Mouse (Mus musculus) kidney, postnatal 10 days (tissue): ENCODE data around the gene Ywhah.
A peak's percentile ranks its signal among the peaks of the same experiment; 100 is the strongest.

Experiments used
- DNase-seq: peaks from one replicate; pipeline ENCODE4 v3.0.0; 2021; ENCODE audit warnings: mixed read lengths

Gene Ywhah

GRCm38 (mm10) chr5:33018561-33019425 is at the start of gene Ywhah:
TSS of gene Ywhah (plus strand) at chr5:33018816.
- peak; percentile 98 for DNase-seq

GRCm38 (mm10) chr5:32976541-32976940 is 42.1 kb upstream of the Ywhah start:
- no peak for DNase-seq

- no peak for DNase-seq
Observed at GRCm38 (mm10) chr5:32977179-32977578, 41.4 kb upstream of the Ywhah start.

DNA sequence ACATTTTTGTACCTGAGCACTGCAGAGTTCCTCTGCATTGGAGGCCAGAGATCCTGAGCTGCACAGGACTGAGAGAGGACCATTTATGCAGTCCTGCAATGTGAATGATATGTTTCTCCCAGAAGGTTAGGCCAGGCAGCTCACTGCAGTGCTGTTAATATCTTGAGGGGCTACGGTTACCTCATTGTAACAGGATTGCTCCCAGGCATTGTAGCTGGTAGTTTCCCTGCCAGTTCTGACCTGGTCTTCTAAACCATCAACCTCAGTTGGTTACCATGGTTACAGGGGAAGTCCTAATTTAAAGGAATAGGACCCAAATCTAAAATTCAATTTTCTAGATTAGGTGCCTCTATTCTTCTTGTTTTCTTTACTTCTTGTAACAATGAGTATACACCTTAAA is 33.2 kb upstream of the Ywhah start:
- no peak for DNase-seq

GRCm38 (mm10) chr5:32987873-32988272 is 30.7 kb upstream of the Ywhah start:
- no peak for DNase-seq

DNA sequence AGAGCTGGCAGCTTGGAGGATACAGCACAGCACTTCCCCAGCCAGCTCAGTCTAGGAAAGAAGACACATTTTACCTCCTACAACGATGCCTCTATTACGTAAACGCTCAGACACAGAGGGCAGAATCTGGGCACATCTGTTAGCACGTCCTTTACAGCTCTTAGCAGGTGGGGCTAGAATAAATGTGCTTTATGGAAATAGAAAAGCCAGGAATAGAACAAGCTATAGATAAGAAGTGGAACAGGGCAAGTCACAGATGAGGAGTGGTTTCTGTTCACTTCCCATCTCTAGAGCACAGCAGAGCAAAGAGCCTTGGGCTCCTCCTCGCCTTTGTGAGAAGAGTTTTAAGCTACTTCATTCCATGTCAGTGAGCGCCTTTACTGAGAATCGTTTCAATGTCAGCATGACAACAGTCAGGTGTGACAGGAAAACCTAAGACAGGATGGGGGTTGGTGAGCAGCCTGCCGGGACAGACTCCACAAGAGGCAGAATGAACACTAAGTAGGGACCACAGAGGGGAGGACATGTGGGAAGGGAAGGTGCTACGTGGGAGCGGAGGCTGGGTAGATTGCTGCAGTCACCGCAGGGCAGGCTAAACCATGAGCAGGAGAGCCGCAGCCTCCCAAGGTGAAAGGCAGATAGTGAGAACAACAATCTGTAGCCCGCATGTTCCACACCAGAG is 28.5 kb upstream of the Ywhah start:
- no peak for DNase-seq

GRCm38 (mm10) chr5:32991152-32991551 is 27.5 kb upstream of the Ywhah start:
- DNase-seq: peak; percentile 53

DNA sequence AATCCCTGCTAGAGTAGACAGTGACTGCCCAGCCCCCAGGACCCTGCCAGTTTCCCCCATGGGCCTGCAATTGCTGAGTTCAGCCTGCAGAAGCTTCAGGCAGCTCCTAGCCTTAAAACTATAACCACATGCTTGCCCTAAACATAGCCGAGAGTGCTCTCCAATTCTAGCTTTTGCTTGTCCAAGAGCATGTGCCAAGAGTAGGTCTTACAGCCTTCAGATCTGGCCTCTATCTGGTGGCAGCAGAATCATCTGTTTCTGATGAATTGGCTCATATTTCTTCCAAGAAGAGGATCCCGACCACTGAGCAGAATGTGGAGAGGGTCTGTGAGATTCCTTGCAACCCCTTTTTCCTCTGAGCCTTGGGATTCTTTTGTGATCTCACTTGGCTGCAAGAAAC is 24.1 kb upstream of the Ywhah start:
- DNase-seq: no peak

- peak; percentile 17 for DNase-seq
Observed at GRCm38 (mm10) chr5:32995756-32996155, 22.9 kb upstream of the Ywhah start.

- no peak for DNase-seq
Observed at GRCm38 (mm10) chr5:32996560-32996959, 22.1 kb upstream of the Ywhah start.

DNA sequence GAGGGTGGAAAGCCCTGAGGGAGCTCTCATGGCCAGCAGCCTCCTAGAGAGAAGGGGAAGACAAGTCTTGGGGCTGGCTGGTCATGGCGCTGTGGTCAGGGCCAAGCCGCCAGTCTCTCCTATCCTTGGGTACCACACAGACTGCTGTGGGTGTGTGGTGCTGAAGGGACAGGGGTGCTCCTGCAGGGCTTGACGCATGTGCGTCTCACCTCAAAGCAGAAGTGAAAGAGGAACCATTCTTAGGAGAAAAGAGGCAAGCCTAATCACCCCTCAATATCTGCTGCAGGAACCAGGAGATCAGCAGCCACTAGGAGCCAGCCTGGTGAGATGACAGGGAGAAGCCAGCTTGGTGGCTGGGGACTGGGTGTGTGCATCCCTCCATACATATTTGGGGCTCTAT is 20.9 kb upstream of the Ywhah start:
- DNase-seq: peak; percentile 20

GRCm38 (mm10) chr5:32998783-32999182 is 19.8 kb upstream of the Ywhah start:
- DNase-seq: peak; percentile 72

DNA sequence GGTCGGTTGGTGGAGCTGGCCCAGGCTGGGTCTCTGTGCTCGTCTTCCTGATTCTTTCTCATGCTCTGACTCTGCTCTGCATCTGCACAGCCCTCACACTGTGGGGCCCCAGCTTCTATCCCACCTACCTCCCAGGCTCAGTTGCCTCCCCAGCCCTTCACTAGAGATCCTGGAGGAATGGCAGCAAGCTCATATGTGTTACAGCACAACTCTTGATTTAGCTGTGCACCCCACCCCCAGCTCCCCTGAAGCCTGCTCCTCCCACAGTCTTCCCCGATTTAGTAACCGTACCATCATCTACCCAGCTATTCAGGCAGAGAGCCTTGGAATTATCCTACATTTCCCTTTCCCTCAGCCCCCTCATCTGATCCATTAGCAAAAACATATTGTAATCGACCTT is 17.5 kb upstream of the Ywhah start:
- no peak for DNase-seq

GRCm38 (mm10) chr5:33002781-33003180 is 15.8 kb upstream of the Ywhah start:
- no peak for DNase-seq

- peak; percentile 24 for DNase-seq
Observed at GRCm38 (mm10) chr5:33003500-33003899, 15.1 kb upstream of the Ywhah start.

GRCm38 (mm10) chr5:33004110-33004509 is 14.5 kb upstream of the Ywhah start:
- peak; percentile 11 for DNase-seq

GRCm38 (mm10) chr5:33005442-33006145 is 13.0 kb upstream of the Ywhah start:
- DNase-seq: no peak

GRCm38 (mm10) chr5:33006670-33007069 is 11.9 kb upstream of the Ywhah start:
- DNase-seq: no peak

DNA sequence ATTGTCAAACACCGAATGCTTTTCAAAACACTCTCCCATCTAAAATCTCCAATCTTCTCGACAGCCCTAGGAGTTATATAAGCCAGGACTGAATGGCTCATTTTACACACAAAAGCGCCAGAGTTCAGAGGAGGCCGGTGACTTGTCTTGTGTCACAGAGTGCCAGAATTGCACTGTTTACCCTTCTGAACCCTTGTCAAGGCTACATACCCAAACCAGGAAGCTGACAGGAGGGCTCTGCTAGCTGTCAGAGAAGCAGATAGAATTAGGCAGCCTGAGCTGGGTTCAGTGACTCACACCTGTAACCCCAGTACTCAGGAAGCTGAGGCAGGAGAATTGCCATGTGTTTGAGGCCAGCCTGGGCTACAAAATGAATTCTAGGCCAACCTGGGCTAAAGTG is 11.2 kb upstream of the Ywhah start:
- DNase-seq: no peak

- no peak for DNase-seq
Observed at GRCm38 (mm10) chr5:33009301-33009700, 9.3 kb upstream of the Ywhah start.

GRCm38 (mm10) chr5:33009818-33010812 is 8.5 kb upstream of the Ywhah start:
- peak; percentile 45 for DNase-seq
